Mouse (Mus musculus) kidney, adult 18-20 months (tissue): ENCODE measurements around the gene Cep135.
A peak's percentile ranks its signal among the peaks of the same experiment; 100 is the strongest.

Source experiments
- DNase-seq: peaks from one replicate; pipeline ENCODE4 v3.0.0; 2021

Cep135 gene

DNA sequence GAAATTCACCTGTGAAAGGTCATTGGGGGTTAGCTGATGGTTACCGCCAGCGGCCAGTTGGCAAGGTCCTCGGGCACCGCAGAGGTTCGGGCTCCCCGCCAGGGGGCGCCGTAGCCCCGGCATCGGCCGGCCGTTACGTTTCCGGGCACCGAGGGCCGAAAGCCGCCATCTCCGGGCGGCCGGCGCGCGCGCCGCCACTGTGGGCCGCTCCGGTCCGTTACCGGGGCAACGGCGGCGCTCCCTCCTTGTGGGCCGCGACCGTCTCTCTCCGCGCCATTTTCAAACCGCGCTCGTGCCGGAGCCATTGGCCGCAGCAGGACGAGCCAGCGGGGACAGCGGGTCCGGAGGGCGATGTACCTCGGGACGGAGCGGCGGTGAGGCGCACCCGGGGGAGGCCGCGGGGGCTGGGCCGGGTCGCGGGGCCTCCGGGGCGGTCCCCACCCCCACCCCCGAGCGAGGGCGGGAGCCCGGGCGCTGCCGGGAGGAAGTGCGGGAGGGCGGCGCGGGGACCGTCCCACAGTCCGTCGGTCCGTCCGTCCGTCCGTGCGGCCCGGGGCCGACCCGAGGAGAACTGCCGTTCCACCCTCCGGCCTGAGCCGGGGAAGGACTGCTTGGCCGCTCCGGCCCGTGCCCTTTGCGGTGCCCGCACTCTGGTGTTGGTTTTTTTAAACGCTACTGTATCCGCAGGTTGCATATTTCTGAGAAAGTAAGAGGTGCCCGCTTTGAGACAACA, at the start of gene Cep135:
Gene Cep135, plus strand, starts transcription at position 148 of the 733 bp plus-strand sequence.
- peak; percentile 90 for DNase-seq

GRCm38 (mm10) chr5:76540181-76540580, 48.3 kb upstream of the Cep135 start:
- DNase-seq = no peak

DNA sequence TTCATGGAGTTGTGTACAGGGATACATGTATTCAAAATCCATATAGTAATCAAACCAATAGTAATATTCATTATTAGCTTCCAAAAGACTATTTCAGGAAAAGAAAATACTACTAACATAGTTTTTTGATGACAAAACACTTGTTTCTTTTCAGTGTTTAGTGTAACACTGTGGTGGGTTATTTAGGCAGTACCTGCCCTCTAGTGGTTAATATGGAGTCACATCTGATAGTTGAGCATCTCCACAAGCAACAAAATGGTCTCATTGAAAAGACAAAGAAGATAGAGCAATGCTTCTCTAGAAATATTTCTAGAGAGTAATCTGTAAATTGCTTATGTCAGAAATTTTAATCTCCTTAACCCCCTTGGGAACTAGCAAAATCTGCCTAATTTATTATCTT, 47.7 kb upstream of the Cep135 start:
- no peak for DNase-seq

GRCm38 (mm10) chr5:76543200-76543599, 45.3 kb upstream of the Cep135 start:
- no peak for DNase-seq

- no peak for DNase-seq
These were observed 38.1 kb upstream of the Cep135 start for GRCm38 (mm10) chr5:76550426-76550825.

- peak; percentile 49 for DNase-seq
These were observed 23.2 kb upstream of the Cep135 start for GRCm38 (mm10) chr5:76565321-76565720.

DNA sequence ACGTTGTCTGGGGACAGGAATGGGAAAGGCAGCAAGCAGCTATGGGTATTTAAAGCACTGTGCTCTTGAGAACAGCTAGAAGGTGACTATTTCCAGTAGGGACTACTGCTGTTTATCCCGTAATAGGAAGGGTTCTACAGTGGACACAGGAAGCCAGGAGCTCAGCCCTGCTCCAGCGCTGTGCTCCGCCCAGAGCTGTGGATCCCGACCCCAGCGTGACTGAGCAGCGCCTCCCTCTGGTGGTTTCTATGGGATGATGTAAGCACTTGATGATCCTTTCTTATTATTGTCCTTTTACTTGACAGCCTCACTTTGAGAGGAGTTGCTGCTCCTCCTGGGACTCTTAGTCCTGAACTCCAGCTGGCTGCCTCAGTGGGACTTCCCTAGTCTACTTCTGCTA, 14.2 kb upstream of the Cep135 start:
- DNase-seq = no peak

DNA sequence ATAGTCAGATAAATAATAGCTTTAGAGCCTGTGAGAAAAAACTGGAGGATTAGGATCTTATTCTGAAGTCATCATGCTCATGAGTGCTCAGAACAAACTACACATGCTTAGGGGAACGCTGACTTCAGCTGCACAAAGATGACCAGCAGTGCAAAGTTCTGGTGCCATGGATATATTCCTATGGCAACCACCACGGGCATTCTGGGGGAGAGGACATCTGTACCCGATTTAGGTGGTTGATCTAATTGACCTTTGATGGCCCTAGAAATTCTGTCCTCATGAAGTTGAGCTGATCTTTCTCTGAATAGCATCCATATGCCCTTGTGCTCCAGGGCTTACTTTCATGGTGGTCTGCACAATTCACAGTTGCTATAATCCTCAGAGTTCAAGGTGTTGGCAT, 11.5 kb upstream of the Cep135 start:
- DNase-seq = no peak

GRCm38 (mm10) chr5:76585378-76585777, 3.1 kb upstream of the Cep135 start:
- DNase-seq = no peak

- no peak for DNase-seq
These were observed 813 bp downstream of the Cep135 start for GRCm38 (mm10) chr5:76589311-76589710.

- DNase-seq = no peak
These were observed 1.5 kb downstream of the Cep135 start for GRCm38 (mm10) chr5:76590009-76590408.

DNA sequence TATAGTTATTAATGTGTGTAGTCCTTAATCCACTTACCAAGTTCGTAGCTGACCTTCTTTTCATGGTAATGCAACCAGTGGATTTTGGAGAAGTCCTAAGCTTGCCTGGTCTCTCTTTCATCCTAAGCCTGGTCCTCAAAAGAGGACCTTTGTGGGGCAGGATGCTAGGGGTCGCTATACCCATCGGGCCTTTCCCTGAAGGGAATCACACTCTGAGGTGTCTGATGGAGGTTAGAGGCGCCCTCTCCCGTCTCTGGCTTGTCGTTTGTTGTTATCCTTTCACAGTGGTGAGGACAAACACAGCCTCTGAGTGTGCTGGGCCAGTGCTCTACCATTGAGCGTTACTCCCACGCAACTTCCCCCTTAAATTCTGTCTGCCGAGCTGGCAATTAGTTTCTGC, 3.4 kb downstream of the Cep135 start:
- no peak for DNase-seq

- no peak for DNase-seq
These were observed 21.3 kb downstream of the Cep135 start for GRCm38 (mm10) chr5:76609702-76610370.

- DNase-seq = no peak
These were observed 24.5 kb downstream of the Cep135 start for GRCm38 (mm10) chr5:76612867-76613499.

- no peak for DNase-seq
These were observed 26.8 kb downstream of the Cep135 start for GRCm38 (mm10) chr5:76615276-76615675.

GRCm38 (mm10) chr5:76616196-76616747, 27.8 kb downstream of the Cep135 start:
- no peak for DNase-seq

DNA sequence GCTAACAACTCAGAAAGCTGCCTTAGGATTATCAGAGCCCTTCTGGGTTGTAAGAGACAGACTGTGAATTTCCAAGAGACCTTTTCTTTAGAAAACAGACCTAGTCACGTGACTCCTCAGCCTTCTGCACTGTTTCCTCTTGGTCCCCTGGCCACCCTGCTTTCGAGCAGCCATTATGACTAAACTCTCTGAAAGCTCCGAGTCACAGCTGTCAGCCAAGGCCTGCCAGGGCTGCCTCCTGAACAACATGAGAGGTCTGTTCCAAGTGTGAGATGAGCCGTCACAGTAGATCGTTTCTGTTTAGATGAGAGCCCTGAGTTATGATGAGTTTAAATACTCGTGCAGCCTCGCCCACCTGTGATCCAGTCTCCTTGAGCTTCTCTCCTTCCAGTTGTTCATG, 30.3 kb downstream of the Cep135 start:
- no peak for DNase-seq

GRCm38 (mm10) chr5:76623759-76624158, 35.3 kb downstream of the Cep135 start:
- DNase-seq = no peak

DNA sequence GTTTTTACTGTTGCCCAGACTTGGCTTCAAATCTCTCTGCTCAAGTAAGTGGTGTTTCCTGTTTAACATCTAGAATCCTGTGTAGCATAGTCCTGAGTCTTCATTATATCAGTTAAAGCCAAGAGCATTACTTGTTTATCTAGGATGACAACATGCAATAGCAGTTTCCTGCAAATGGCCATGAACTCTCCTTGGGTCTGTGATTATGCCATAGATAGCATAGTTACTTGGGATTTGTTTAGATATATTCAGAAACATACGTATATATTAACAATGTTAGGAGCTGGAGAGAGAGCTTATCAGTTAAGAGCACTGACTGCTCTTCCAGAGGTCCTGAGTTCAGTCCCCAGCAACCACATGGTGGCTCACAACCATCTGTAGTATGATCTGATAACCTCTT, 39.3 kb downstream of the Cep135 start:
- no peak for DNase-seq

- DNase-seq = no peak
These were observed 45.5 kb downstream of the Cep135 start for GRCm38 (mm10) chr5:76634012-76634411.

GRCm38 (mm10) chr5:76635592-76635991, 47.1 kb downstream of the Cep135 start:
- no peak for DNase-seq

- no peak for DNase-seq
These were observed 53.6 kb downstream of the Cep135 start for GRCm38 (mm10) chr5:76642076-76642475.

- no peak for DNase-seq
These were observed 55.7 kb downstream of the Cep135 start for GRCm38 (mm10) chr5:76644234-76644633.
